Comparison of ENCODE assay signal across 8 mouse cellular contexts in the genomic region with DNA sequence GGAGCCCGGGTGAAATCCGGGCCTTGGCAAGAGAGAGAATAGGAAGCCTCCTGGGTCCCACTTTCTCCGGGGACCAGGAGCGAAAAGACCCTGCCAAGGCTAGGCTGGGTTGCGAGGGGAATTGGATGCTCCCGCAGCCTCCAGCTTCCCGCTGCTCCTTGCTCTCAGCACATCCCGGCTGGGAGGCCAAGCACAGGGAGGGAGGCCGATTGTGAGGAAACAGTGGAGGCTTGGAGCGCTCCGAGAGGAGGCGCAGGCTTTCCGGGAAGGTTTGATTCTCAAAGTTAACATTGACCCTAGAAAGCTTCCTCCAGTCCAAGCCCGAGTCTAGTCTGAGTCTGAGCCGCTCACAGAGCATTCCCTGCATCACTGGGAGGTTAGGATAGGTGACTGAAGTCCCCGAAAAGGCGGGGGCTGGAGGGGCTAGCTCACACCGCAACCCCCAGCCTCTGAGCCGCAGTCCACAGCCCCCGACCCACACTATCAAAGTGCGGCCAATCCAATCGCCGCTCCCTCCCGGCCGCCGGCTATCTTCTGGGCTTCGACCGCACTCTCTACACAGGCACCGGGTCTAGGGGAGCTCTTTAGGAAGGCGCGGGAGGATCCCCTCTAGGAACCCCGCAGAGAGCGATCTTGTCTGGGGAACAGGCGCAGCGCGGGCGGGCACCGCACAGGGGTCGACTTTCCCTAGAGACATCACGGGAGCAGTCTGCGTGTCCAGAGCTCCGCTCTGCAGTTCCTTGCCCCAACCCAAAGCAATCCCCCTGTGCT. TPM values are rescaled to one million over a fixed set of nuclear protein-coding genes. Genes with fewer than 3 reads are reported as not detected.
DNase-seq lines count a peak whose midpoint lies in the region; ATAC-seq lines count a peak whose summit lies in the region.

No protein-coding gene starts in this region.

- H3K9me3 ChIP-seq in forebrain, embryonic 16.5 days (ENCODE audit: control insufficient read depth, low read length): no peaks in the 10 kb centered on the region
- no peaks in the 10 kb centered on the region for H3K9me3 ChIP-seq in hindbrain, embryonic 11.5 days (ENCODE audit: control insufficient read depth, low read length)
- H3K9me3 ChIP-seq in midbrain, embryonic 11.5 days (ENCODE audit: control insufficient read depth, low read length): no peaks in the 10 kb centered on the region
- H3K9me3 ChIP-seq in stomach, embryonic 15.5 days: no peaks in the 10 kb centered on the region

- peak; percentile 64 for ATAC-seq in forebrain, embryonic 16.5 days
- peak; percentile 49 for ATAC-seq in hindbrain, embryonic 11.5 days (ENCODE audit: low FRiP score)
- peak; percentile 61 for ATAC-seq in midbrain, embryonic 11.5 days (ENCODE audit: low FRiP score)
- peak; percentile 19; the same call in 1 of the 2 replicates for ATAC-seq in stomach, embryonic 15.5 days (ENCODE audit: insufficient read depth, low FRiP score, low read depth)

- peak overlapping the region; percentile 88 for H3K9ac ChIP-seq in forebrain, embryonic 16.5 days (replicated peaks; ENCODE audit: low read depth, low read length)
- peak overlapping the region; percentile 89 for H3K9ac ChIP-seq in hindbrain, embryonic 11.5 days (ENCODE audit: low read depth, low read length)
- peak overlapping the region; percentile 75 for H3K9ac ChIP-seq in midbrain, embryonic 11.5 days (ENCODE audit: low read length)
- H3K9ac ChIP-seq in stomach, embryonic 15.5 days: peak overlapping the region; percentile 51

- 0 out of 2 replicates have a peak, but pooled peaks cover 8% of the 10 kb centered on the region for H3K27me3 ChIP-seq in forebrain, embryonic 16.5 days (replicated peaks; ENCODE audit: control insufficient read depth, insufficient read depth, low read length)
- peaks cover 3% of the 10 kb centered on the region; the same call in 1 of the 2 replicates for H3K27me3 ChIP-seq in hindbrain, embryonic 11.5 days (ENCODE audit: control insufficient read depth, insufficient read depth, low read length)
- peaks cover 13% of the 10 kb centered on the region; the same call in 1 of the 2 replicates for H3K27me3 ChIP-seq in midbrain, embryonic 11.5 days (ENCODE audit: control insufficient read depth, insufficient read depth, low read length)
- 0 out of 2 replicates have a peak, but pooled peaks cover 6% of the 10 kb centered on the region for H3K27me3 ChIP-seq in stomach, embryonic 15.5 days (replicated peaks)

- H3K27ac ChIP-seq in forebrain, embryonic 16.5 days (ENCODE audit: low read length): peak overlapping the region; percentile 76
- peak overlapping the region; percentile 79 for H3K27ac ChIP-seq in hindbrain, embryonic 11.5 days (ENCODE audit: low read depth, low read length)
- H3K27ac ChIP-seq in midbrain, embryonic 11.5 days (ENCODE audit: low read depth, low read length): peak overlapping the region; percentile 70
- peak overlapping the region; percentile 94 for H3K27ac ChIP-seq in stomach, embryonic 15.5 days

- H3K4me3 ChIP-seq in forebrain, embryonic 16.5 days (replicated peaks; ENCODE audit: low read length): peak overlapping the region; percentile 80
- H3K4me3 ChIP-seq in hindbrain, embryonic 11.5 days (ENCODE audit: low read depth, low read length): peak overlapping the region; percentile 79
- peak overlapping the region; percentile 66 for H3K4me3 ChIP-seq in midbrain, embryonic 11.5 days (ENCODE audit: low read depth, low read length)
- H3K4me3 ChIP-seq in stomach, embryonic 15.5 days (replicated peaks): peak overlapping the region; percentile 67

- WGBS in forebrain, embryonic 16.5 days: under 1% methylated on average over 42 of the region's 42 CpGs
- under 1% methylated on average over 42 of the region's 42 CpGs for WGBS in hindbrain, embryonic 11.5 days
- WGBS in midbrain, embryonic 11.5 days: under 1% methylated on average over 42 of the region's 42 CpGs
- under 1% methylated on average over 42 of the region's 42 CpGs for WGBS in stomach, embryonic 15.5 days

- intact Hi-C loops in left cerebral cortex, postnatal 4 days (cut with DNase I): loop anchor here (2.0 to 10.0 kb wide), 4 partner anchors 551 to 1839 kb away; no protein-coding TSS in a partner anchor

- peak overlapping the region; percentile 91 for H3K4me2 ChIP-seq in forebrain, embryonic 16.5 days (ENCODE audit: low read length)
- peak overlapping the region; percentile 94 for H3K4me2 ChIP-seq in hindbrain, embryonic 11.5 days (replicated peaks; ENCODE audit: low read depth, low read length)
- peak overlapping the region; percentile 88 for H3K4me2 ChIP-seq in midbrain, embryonic 11.5 days
- peak overlapping the region; percentile 63 for H3K4me2 ChIP-seq in stomach, embryonic 15.5 days

- peaks cover 27% of the 10 kb centered on the region for H3K4me1 ChIP-seq in forebrain, embryonic 16.5 days (replicated peaks; ENCODE audit: control insufficient read depth, insufficient read depth, low read length)
- H3K4me1 ChIP-seq in hindbrain, embryonic 11.5 days (replicated peaks; ENCODE audit: control insufficient read depth, insufficient read depth, low read length): peaks cover 4% of the 10 kb centered on the region
- H3K4me1 ChIP-seq in midbrain, embryonic 11.5 days (ENCODE audit: control insufficient read depth, insufficient read depth, low read length): 0 out of 2 replicates have a peak, but pooled peaks cover 4% of the 10 kb centered on the region
- no peaks in the 10 kb centered on the region for H3K4me1 ChIP-seq in stomach, embryonic 15.5 days

- no peaks in the 10 kb centered on the region for H3K36me3 ChIP-seq in forebrain, embryonic 16.5 days (ENCODE audit: control insufficient read depth, insufficient read depth)
- no peaks in the 10 kb centered on the region for H3K36me3 ChIP-seq in hindbrain, embryonic 11.5 days (ENCODE audit: control insufficient read depth, insufficient read depth, low read length)
- H3K36me3 ChIP-seq in midbrain, embryonic 11.5 days (ENCODE audit: control insufficient read depth, insufficient read depth, low read length): no peaks in the 10 kb centered on the region
- H3K36me3 ChIP-seq in stomach, embryonic 15.5 days: no peaks in the 10 kb centered on the region

- DNase-seq in ES-CJ7 (ENCODE audit: low read depth, low spot score): peak; percentile 69
- peak; percentile 65 for DNase-seq in adrenal gland, postnatal 10 days
- DNase-seq in hindbrain, embryonic 11.5 days (ENCODE audit: low spot score): peak; percentile 76
- DNase-seq in left cerebral cortex, postnatal 4 days: peak; percentile 52
- peak; percentile 98 for DNase-seq in midbrain, embryonic 11.5 days (ENCODE audit: low spot score, missing footprints)
- no peak for DNase-seq in spleen, adult 12 weeks (ENCODE audit: low spot score)

RNA-seq across cellular contexts. Expression of gene Cdh11, which starts 1.4 kb away (rescaled TPM):
- total RNA-seq in adrenal gland, postnatal 10 days (2021): 10 to 100 TPM; 28.0 to 28.6 TPM
- polyA plus RNA-seq in forebrain, embryonic 16.5 days (2015; fragmentation: Nextera tagmentation; extraction: Ambion mirVana): 36.0 and 40.6 TPM in 2 replicates
- polyA plus RNA-seq in hindbrain, embryonic 11.5 days (2014; fragmentation: Nextera tagmentation; extraction: Ambion mirVana): 81.7 and 89.9 TPM in 2 replicates
- total RNA-seq in left cerebral cortex, postnatal 4 days (2021): 10 to 100 TPM; 82.7 to 89.6 TPM
- polyA plus RNA-seq in midbrain, embryonic 11.5 days (2014; fragmentation: Nextera tagmentation; extraction: Ambion mirVana): 74.9 and 80.7 TPM in 2 replicates
- polyA plus RNA-seq in stomach, embryonic 15.5 days (2015; fragmentation: Nextera tagmentation; extraction: Ambion mirVana): 86.0 and 88.1 TPM in 2 replicates
